Mouse (Mus musculus): Measurements from ENCODE around the gene Rwdd1. TPM values are rescaled to one million over a fixed set of nuclear protein-coding genes. Genes with fewer than 3 reads are reported as not detected.

Gene Rwdd1
- total RNA-seq, 2 experiments from 2014 or later: 98.5 to 107 TPM

Other genes with a start within 250 kb of the Rwdd1 start
- gene Sult3a2, start 232.9 kb downstream of the Rwdd1 start, total RNA-seq (2021): not detected
- not detected for gene Sult3a1, start 161.9 kb downstream of the Rwdd1 start, total RNA-seq (2021)
- not detected for gene Rsph4a, start 114.5 kb downstream of the Rwdd1 start, total RNA-seq (2021)
- gene Zup1, start 68.4 kb downstream of the Rwdd1 start, total RNA-seq (2021): 1 to 10 TPM; 9.1 to 9.2 TPM
- gene Trappc3l, start 18.0 kb upstream of the Rwdd1 start, total RNA-seq (2021): not detected
- gene Calhm4, start 24.7 kb upstream of the Rwdd1 start, total RNA-seq (2021): not detected
- 1 to 10 TPM in 1 of 2 experiments, under 1 TPM in 1; 0.97 to 1.1 TPM for gene Calhm5, start 76.9 kb upstream of the Rwdd1 start, total RNA-seq (2021)
- gene Calhm6, start 108.4 kb upstream of the Rwdd1 start, total RNA-seq (2021): under 1 TPM in 1 of 2 experiments, not detected in 1; 0.40 TPM
- 1 to 10 TPM; 8.6 to 10.0 TPM for gene Dse, start 188.1 kb upstream of the Rwdd1 start, total RNA-seq (2021)

Measured in heart, postnatal 10 days (tissue).